Mouse (Mus musculus): ENCODE results near the gene Dstn.

DNA sequence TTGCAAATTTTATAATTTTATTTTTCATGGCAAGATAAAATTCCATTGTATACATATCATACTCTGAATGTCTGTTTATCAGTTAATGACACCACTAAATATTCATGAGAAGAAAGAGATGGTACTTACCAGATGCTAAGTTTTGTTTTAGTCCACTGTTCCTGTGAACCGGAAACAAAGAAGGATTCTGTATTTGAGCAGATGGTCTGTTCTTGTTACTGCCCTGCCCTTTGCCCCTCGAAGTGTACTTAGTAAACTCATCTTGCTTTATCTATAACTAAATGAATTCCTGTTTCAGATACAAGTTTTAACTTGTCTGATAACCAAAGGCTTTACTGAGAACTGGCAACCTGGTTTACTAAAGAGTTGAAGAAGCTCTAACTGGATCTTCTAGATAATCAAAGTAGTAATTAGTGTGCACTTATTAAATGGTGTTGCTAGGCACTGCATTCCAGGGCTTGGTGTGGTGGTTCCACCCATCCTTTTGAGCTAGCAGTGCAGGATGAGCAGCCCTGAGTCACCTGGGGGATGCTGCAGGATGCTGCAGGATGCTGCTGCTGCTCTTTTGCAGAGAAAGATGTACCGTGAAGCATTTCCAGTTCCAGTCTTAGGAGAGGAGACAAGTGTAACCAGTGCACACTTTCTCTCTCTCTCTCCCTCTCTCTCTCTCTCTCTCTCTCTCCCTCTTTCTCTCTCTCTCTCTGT lies 14.6 kb downstream of the Dstn start:
- TF ChIP-seq POLR2A (IDR thresholded peaks at IDR 0.05; ENCODE audit: low read depth, low read length) (no peak), CTCF (IDR thresholded peaks at IDR 0.05; ENCODE audit: borderline replicate concordance, insufficient read depth, low read length) (no peak)
